26 mouse cellular contexts compared by ENCODE assay signal in genomic region chr12:8545066-8545610, GRCm38 (mm10). TPM values are rescaled to one million over a fixed set of nuclear protein-coding genes. Genes with fewer than 3 reads are reported as not detected.
DNase-seq lines count a peak whose midpoint lies in the region; ATAC-seq and TF ChIP-seq lines count a peak whose summit lies in the region.
"Had no signal": no experiment of that assay in that cellular context is flagged by ENCODE, and none has a peak within 500 bp of the region (broad histone marks: within the 10 kb centered on the region; RNA-seq: fewer than 3 reads in every experiment).

No protein-coding gene starts in this region.

- ATAC-seq in kidney, postnatal 0 days (replicated peaks; ENCODE audit: low FRiP score, low read depth): 0 out of 2 replicates have a peak, but pooled peaks have one; percentile 33
- no peak for ATAC-seq in kidney, embryonic 16.5 days (ENCODE audit: low FRiP score, low TSS enrichment)
- ATAC-seq: forebrain, embryonic 16.5 days had no signal

- H3K4me3 ChIP-seq in kidney, postnatal 0 days (replicated peaks; ENCODE audit: low read depth, low read length): no peak overlapping the region
- H3K4me3 ChIP-seq in kidney, embryonic 16.5 days (ENCODE audit: low read length): no peak overlapping the region
- no peak overlapping the region for H3K4me3 ChIP-seq in left cerebral cortex, adult 2 months
- H3K4me3 ChIP-seq: heart, embryonic 15.5 days; lung, embryonic 15.5 days had no signal

- no peaks in the 10 kb centered on the region for H3K4me1 ChIP-seq in kidney, postnatal 0 days (replicated peaks; ENCODE audit: insufficient read depth, low read length)
- no peaks in the 10 kb centered on the region for H3K4me1 ChIP-seq in kidney, embryonic 16.5 days (ENCODE audit: insufficient read depth, low read length)
- H3K4me1 ChIP-seq: lung, embryonic 15.5 days had no signal

- intact Hi-C loops in left cerebral cortex, adult 2 months (cut with DNase I): no loop called here

- TF ChIP-seq CTCF in kidney, postnatal 0 days (IDR thresholded peaks at IDR 0.05; ENCODE audit: low read depth): no peak
- no peak for TF ChIP-seq CTCF in left cerebral cortex, adult 2 months (IDR thresholded peaks at IDR 0.05)

- no peaks in the 10 kb centered on the region for H3K9me3 ChIP-seq in kidney, postnatal 0 days (replicated peaks; ENCODE audit: low read length)
- no peaks in the 10 kb centered on the region for H3K9me3 ChIP-seq in kidney, embryonic 16.5 days (ENCODE audit: low read length)
- H3K9me3 ChIP-seq: heart, embryonic 15.5 days; lung, embryonic 15.5 days had no signal

- no peak overlapping the region for H3K9ac ChIP-seq in kidney, postnatal 0 days (ENCODE audit: low read depth, low read length)
- H3K9ac ChIP-seq in kidney, embryonic 16.5 days (replicated peaks; ENCODE audit: low read length): no peak overlapping the region
- H3K9ac ChIP-seq: heart, embryonic 15.5 days; liver, embryonic 14.5 days; lung, embryonic 15.5 days had no signal

- H3K27me3 ChIP-seq in kidney, postnatal 0 days (ENCODE audit: insufficient read depth, low read length): no peaks in the 10 kb centered on the region
- H3K27me3 ChIP-seq in kidney, embryonic 16.5 days (ENCODE audit: insufficient read depth, low read length): no peaks in the 10 kb centered on the region
- H3K27me3 ChIP-seq: CH12.LX; heart, embryonic 15.5 days; lung, embryonic 15.5 days had no signal

- no peaks in the 10 kb centered on the region for H3K36me3 ChIP-seq in kidney, postnatal 0 days (ENCODE audit: insufficient read depth, low read length)
- H3K36me3 ChIP-seq in kidney, embryonic 16.5 days (ENCODE audit: insufficient read depth, low read length): no peaks in the 10 kb centered on the region
- H3K36me3 ChIP-seq: heart, embryonic 15.5 days; lung, embryonic 15.5 days had no signal

- H3K4me2 ChIP-seq in kidney, postnatal 0 days (ENCODE audit: low read length): no peak overlapping the region
- H3K4me2 ChIP-seq in kidney, embryonic 16.5 days (replicated peaks; ENCODE audit: low read depth, low read length): no peak overlapping the region
- H3K4me2 ChIP-seq: heart, embryonic 15.5 days; lung, embryonic 15.5 days had no signal

- no peak overlapping the region for H3K27ac ChIP-seq in kidney, postnatal 0 days
- no peak overlapping the region for H3K27ac ChIP-seq in kidney, embryonic 16.5 days (ENCODE audit: low read length)
- H3K27ac ChIP-seq in left cerebral cortex, adult 2 months: peak overlapping the region; percentile 32; the same call in 1 of the 2 replicates
- H3K27ac ChIP-seq: heart, embryonic 15.5 days; liver, embryonic 14.5 days; lung, embryonic 15.5 days had no signal

- 71% methylated on average over 5 of the region's 5 CpGs for whole genome bisulfite sequencing in kidney, postnatal 0 days
- WGBS in kidney, embryonic 16.5 days: 83% methylated on average over 5 of the region's 5 CpGs

- no peak for DNase-seq in kidney, postnatal 0 days (ENCODE audit: low spot score)
- peak; percentile 71 for DNase-seq in right cerebral cortex, adult 18-20 months
- no peak for DNase-seq in right cerebral cortex, postnatal 14 days
- DNase-seq in left cerebral cortex, adult 2 months (ENCODE audit: extremely low spot score in 1 of 2, low spot score in 2 of 2): peak; percentile 21 to 29
- DNase-seq in right cerebral cortex, postnatal 36 days (ENCODE audit: low spot score in 2 of 2): peak; percentile 23 to 25
- DNase-seq in adipocyte (ENCODE audit: low spot score): no peak
- DNase-seq in gastrocnemius, adult 8-10 months (ENCODE audit: low spot score in 2 of 2): no peak
- DNase-seq: adrenal gland, adult 2 months; cerebellum, postnatal 10 days; embryo, embryonic 11 days; gastrocnemius, postnatal 14 days; heart, postnatal 4 days; kidney, adult 18-20 months; kidney, postnatal 14 days; lung, postnatal 4 days had no signal

RNA-seq across cellular contexts. Expression of gene Rhob, which starts 45.3 kb away (rescaled TPM):
- 48.3 and 53.6 TPM in 2 replicates for polyA plus RNA-seq in kidney, postnatal 0 days (2015; fragmentation: Nextera tagmentation; extraction: Ambion mirVana)
- polyA plus RNA-seq in kidney, embryonic 16.5 days (2015; fragmentation: Nextera tagmentation; extraction: Ambion mirVana): 39.8 and 40.1 TPM in 2 replicates
- total RNA-seq in left cerebral cortex, adult 2 months (2021): 100 to 1,000 TPM; 283 to 310 TPM
- total RNA-seq in gastrocnemius, adult 8-10 months (2022): 10 to 100 TPM; 19.6 to 44.6 (median 26.7) TPM

RNA-seq across cellular contexts. Expression of gene Slc7a15, which starts 53.7 kb away (rescaled TPM):
- 0.05 TPM in 1 of 2 replicates, not detected in the other for polyA plus RNA-seq in kidney, postnatal 0 days (2015; fragmentation: Nextera tagmentation; extraction: Ambion mirVana)
- polyA plus RNA-seq in kidney, embryonic 16.5 days (2015; fragmentation: Nextera tagmentation; extraction: Ambion mirVana): not detected in 2 replicates
- not detected for total RNA-seq in left cerebral cortex, adult 2 months (2021)
- total RNA-seq in gastrocnemius, adult 8-10 months (2022): not detected
- total RNA-seq: adrenal gland, adult 2 months; CH12.LX; gastrocnemius, postnatal 14 days; heart, adult 8-10 months; heart, postnatal 4 days; MEL had no signal
- polyA plus RNA-seq: adrenal gland, adult 2 months; embryonic facial prominence, embryonic 14.5 days; forebrain, embryonic 16.5 days; heart, embryonic 15.5 days; limb, embryonic 14.5 days; lung, embryonic 15.5 days; stomach, embryonic 16.5 days had no signal

Comparison
In these comparisons a context has a peak if more than half of its experiments do, and no peak if none do; other contexts are left out.
1. DNase-seq: peak in right cerebral cortex, adult 18-20 months (single experiment), left cerebral cortex, adult 2 months (2 of 2) and right cerebral cortex, postnatal 36 days (2 of 2); none in kidney, postnatal 0 days (single experiment), right cerebral cortex, postnatal 14 days (single experiment), adipocyte (single experiment) and gastrocnemius, adult 8-10 months (0 of 2).
2. RNA of gene Rhob, which starts 45.3 kb away (total RNA-seq): 283 to 310 TPM in left cerebral cortex, adult 2 months; 19.6 to 44.6 TPM in gastrocnemius, adult 8-10 months; every median in the first group is over 4 times any median in the second.